Mouse (Mus musculus) cerebellum, adult 9-11 months (tissue): ENCODE results near the gene Clmn.

ENCODE experiments used
- DNase-seq: peaks from one replicate; pipeline ENCODE4 v3.0.0; 2022

Gene Clmn

DNA sequence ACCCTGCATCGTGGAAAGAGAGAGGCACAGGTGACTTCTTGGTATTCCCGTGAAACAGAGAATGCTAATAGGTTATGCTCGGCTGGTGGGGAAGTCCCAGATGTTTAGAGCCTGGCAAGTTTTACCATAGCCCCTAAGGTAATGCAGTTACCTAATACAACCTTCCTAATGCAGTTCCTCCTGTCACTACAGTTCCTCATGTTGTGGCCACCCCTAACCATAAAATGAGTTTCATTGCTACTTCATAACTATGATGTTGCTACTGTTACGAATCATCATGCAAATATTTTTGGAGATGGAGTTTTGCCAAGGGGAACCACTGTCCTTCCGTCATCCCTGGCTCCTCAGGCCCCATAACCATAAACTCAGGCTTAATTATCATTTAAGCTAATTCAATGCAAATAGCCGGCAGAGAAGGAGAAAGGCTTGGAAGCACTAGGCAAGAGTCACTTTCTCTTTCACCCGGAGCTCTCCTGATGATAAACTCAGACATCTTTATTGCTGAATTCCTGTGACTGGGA is 53.9 kb downstream of the Clmn start:
- DNase-seq = no peak

DNA sequence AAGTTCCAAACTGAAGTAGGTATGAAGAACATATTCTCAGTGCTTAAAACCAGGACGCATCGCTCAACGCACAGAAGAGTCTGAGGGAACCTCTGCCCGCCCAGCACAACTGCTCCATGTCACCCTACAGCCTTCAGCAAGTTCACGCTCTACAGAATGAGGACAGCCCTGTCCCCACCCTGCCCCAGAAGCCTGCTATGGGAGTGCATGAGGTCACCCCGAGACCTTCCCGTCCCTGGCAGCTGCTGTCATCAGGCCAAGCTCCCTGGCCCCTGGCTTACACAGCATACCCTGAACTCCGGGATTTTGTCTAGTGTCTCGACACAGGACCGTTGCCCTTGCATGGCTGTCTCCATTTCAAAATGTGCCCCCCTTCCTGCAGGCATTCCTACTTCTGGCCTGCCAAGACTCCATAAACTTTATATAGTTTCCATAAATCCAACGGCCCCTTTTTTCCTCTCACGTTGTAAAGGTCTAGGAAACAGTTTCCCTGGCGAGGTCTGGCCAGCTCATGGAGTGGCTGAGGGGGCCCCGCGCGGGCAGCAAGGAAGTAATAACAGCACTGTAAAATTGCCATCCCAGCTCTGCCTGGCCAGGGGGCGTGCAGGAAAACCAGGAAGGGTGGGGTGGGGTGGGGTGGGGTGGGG is 56.3 kb downstream of the Clmn start:
- DNase-seq = no peak

DNA sequence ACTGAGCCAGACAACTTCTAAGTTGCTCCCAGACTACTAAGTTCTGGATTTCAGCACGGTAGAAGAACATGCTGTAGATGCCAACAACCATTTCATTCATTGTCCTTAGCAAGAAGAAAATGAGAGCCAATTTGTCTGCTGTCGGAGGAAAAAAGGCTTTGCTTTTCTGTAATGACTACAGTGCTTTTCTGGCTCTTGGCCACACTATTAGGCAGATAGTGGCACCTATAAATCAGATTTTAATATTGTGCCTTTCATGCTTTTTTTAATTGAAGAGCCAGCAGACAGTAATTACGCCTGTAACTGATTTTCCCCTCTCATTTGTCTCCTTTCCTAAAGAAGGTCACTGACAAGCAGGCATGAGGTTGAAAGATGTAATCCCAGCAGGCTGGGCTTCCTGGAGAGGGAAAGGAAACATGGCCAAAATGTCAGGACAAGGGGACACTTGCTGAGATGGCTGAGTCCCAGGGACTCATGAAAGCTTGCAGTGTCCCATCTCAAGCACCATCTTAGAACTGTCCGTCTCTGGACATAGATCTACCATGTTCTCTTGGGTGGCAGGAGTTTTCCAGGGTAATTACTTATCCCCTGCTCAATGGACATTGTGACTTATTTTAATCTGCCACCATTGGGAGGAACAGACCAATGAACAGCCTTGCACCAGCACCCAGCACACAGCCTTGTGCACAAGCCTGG is 58.0 kb downstream of the Clmn start:
- no peak for DNase-seq

DNA sequence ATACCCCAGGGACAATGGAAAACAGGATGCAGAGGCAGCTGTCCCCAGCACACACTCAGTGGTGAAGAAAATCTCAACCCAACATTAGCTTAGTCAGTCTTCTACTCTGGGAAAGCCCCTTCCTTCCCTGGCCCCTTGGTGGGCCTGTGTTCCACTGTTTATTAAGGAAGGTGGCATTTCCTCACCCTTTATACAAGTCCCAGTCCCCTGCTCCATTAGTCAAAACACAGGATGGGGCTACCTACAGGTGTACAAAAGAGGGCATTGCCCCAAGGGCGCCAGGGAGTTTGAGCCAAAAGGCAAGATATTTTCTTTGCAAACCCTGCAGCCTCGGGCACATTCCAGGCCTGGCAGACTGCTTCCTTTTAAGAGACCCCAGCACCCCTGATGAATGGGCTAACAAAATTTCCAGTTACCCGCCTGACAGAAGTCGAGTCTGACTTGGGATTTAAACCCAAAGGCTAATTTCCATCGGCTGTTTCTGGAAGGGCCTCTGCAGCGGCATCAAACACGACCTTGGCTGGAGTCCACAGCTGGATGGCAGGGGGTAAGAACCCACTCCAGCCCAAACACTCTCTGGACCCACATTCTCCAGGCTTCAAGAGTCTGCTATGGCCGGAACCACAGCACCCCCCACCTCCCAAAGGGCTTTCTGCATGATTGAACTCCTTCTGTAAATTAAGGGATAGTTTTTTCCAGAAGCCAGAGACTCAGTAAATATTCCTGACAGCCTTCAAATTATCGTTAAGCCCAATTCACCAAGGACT is 63.2 kb downstream of the Clmn start:
- DNase-seq = no peak

DNA sequence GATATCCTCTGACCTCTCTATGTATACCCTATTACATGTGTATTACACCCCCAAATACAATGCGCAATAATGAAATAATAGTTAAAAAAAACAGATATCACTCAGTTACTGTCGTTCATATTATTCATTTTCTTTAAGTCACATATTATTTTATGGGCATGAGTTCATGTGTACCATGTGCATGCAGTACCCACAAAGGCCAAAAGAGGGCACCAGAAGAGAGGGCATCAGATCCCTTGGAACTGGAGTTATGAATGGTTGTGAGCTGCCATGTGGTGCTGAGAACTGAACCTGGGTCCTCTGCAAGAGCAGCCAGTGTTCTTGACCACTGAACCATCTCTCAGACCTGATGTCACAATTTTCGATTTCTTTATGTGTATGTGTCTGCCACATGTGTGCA is 65.5 kb downstream of the Clmn start:
- no peak for DNase-seq

DNA sequence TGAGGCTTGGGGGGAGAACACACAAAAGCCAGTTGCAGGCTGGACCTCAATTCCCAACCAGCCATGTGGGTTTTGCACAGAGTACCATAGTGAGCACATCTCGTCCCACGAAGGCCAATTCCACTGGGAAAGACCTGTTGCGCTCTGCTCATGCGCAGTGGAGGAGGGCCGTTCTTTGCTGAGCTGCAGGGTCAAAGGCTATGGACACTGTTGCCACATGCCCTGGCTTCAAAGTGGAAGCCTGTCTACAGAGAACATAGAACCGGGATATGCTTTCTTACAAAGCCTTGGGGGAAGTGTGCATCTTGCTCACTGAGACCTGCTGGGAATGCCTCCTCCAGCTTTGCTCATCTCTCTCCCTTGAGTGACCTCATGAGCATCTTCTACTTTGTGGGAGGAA is 67.0 kb downstream of the Clmn start:
- DNase-seq = no peak

DNA sequence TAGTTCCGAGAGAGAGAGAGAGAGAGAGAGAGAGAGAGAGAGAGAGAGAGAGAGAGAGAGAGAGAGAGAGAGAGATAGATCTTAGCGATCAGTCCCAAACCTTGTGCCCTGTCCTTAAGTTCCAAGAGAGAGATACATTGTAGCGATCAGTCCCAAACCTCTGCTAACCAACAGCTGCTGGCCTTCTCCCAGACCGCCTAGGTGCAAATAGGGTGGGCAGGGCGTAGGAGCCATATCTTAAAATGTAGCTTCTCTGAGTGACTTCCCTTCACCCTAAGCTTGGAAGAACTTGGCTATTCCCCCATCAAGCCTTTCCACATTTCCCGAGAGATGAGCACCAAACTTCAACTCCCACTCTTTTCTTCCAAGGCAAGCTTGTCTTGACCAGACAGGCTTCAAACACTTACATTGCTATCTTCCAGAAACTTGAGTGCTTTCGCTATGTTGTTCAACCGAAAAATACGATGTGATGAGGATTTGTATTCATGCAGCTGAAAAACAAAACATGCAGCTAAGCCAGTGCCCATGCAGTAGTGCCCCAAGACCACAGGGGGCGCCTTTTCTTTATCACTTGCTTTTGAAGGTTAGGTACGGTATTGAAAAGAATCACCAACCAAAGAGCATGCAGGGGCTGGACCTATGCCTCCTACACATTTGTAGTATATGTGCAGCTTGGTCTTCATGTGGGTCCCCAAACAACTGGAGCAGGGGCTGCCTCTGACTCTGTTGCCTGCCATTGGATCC is 68.1 kb downstream of the Clmn start:
- DNase-seq = no peak

DNA sequence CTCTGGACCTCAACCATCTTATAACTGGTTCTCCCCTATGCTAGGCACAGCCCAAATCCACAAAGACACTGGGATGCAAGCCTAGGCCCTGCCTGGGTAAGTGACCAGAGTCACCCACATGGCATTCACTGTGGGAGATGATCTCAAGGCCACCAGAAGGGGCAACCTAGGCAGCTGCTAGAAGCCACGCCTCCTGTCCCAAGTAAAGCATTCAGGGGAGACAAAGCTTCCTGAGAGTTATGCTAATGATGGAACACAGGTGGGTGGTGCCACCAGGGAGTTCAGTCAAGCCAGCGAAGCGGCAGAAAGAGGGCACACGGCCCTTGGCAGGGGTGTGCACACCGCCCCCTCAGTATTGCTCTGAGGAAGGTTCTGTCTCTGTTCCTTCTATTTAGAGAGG is 69.9 kb downstream of the Clmn start:
- no peak for DNase-seq

DNA sequence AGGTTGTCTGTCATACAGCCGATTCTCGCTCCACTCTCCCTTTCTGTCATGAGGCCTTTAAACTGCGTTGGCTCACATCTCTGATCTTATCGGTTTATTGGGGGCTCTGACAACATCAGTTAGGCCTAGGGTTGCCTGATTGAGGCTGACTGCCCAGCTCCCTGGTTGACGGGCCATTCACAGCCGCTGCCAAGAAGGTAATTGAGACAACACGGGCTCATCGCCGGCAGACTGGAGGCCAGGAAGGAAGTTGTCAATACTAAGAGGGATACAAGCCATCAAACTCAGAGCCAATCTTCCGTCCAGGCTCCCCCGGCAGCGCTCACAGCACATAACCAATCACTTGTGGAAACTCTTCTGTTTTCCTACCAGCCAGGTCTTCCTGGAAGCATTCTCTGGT is 71.4 kb downstream of the Clmn start:
- no peak for DNase-seq

DNA sequence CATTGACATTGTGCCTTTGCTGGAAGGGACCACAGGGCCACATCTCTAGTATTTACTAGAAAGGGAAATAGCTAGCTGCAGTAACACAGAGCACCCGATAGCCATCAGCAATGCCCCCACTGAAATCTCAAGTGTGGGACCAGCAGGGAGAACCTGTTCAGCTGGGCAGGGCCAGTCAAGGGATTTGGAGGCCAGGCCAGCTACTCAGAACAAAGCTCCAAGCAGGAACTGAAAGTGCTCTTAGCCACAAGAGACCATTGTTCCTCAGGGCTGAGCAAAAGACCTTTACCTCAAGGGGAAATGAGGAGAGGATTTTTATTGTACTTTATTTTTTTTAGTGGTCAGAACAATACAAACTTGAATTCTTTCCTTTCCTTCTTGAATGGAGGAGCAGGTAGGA is 87.3 kb downstream of the Clmn start:
- DNase-seq = no peak

DNA sequence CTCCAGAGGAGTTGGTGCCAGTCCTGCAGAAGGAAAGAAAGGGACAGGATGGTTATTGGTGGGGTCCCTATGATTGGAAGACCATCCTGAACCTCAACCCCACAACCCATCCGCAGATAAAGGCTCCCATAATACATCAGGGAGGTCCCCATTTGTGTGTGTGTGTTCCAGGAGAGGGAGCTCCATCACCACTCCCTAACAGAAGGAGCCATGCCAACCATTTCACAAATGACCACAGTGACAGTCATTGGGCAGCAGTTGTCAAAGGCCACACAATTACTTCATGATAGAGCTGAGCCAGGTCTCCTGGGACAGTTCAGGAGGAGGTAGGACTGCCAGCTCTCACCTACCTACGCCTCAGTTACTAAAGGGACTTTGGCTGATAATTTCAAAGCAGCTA is 92.9 kb downstream of the Clmn start:
- no peak for DNase-seq

DNA sequence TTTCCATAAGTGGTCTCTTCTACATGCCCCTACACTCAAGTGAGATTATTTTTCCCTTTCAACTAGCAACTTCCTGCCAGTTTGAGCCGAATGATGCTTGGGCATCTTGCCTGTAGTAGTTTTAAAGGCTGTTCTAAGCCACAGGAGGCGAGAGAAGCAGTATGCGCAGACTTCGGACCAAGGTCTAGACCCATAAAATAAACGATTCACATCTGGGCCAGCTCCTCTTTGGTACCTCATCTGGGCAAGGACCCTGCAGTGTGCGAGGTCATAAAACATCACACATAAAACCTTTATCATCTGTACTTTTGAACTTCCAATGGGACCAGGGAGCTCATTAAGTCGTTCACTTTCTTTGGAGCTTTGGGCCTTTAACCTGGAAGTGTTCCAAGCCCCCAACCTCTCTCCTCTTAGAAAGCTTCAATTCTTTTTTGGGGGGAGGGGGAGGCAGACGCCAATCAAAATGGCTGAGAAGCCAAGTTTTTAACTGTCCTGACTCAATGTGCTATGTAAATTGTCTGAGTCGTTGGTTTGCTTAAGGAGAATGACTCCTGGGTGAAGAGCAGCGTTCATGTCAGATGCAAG is 95.6 kb downstream of the Clmn start:
- DNase-seq = no peak

DNA sequence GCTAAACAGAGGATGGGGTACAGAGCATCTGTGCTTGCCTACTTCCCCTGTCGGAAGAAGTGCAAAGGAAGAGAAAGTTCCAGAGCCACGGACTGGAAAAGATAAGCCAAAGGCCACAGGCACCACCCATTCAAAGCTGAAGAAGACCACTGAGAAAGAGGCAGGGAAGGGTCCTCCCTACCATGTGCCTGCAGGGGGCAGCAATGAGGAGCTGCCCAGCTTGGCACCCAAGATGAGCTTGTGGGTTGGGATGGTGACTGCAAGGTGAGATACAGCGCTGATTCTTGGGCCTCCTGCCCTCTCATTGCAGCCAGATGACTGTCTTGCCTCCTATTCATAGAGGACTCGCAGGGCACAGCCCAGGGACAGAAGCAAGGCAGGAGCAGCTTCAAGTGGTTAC is 97.7 kb downstream of the Clmn start:
- DNase-seq = no peak

DNA sequence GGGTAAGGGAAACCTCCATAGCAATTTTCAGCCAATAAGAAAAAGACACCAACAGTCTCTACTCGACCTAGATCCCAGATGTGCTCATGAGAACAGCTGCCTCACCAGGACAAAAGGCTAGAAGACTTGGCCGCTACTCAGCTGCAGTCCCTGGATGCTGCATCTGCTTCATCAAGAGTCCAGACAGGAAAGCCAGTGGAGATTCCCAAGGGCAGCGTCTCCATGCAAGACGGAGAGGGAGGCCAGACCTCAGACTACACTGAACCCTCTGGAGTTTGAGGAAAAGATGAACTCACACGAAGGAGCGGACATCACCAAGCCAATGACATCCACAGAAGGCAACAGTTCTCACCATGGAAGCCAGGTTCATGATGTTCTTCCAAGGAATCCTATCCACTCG is 99.1 kb downstream of the Clmn start:
- no peak for DNase-seq

DNA sequence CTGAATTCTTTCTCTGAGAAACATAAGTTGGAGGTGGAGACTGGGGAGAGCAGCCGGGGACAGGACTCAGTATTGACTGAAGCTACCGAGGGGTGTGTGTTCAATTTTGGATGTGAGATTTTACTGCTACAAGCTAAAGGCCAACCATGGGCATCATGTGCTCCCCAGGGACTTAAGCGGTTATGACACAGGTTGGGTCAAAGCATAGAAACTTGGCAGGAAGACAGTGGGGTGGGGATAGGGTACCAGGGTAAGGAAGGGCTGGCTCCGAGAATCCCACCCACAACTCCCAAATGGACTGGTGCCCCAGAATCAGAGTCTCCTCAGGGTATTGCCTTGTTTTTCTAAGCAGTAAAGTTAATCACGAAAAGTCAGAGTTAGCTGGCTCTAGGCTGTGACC is 99.8 kb downstream of the Clmn start:
- DNase-seq = no peak

DNA sequence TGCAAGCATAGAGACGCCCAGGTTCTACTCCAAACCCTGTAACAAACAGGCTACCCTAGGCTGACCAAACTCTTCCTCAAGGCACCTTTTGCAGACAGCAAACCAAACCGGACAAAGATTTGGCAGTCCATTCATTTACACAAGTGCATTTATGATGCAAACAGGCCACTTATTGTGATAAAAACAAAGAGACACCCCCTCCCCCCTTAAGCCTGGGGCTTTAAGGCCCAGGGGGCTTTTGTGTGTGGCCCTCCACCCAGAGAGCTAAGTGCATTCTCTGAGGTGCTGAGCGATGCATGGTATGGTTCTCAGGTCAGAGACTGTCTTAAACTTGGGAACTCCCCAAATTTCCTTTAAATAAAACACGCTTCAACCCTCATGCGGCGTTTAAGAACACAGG is 101.0 kb downstream of the Clmn start:
- no peak for DNase-seq

DNA sequence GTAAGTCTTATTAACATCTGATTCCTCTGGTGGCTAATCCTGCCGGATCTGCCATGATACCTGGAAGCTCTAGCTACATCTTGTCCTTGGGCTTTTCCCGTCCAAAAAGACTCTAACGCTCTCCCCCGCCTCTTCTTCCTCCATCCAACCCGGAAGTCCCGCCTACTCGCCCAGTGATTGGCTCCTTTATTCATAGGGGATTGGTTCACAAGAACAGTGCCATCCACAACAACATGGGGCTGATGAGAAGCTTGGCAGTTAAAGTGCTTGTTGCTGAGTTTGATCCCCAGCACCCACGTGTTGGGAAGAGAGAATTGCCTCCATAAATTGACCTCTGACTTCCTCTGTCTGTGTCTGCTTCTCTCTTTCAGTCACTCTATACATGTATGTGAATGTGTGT is 103.5 kb downstream of the Clmn start:
- no peak for DNase-seq

DNA sequence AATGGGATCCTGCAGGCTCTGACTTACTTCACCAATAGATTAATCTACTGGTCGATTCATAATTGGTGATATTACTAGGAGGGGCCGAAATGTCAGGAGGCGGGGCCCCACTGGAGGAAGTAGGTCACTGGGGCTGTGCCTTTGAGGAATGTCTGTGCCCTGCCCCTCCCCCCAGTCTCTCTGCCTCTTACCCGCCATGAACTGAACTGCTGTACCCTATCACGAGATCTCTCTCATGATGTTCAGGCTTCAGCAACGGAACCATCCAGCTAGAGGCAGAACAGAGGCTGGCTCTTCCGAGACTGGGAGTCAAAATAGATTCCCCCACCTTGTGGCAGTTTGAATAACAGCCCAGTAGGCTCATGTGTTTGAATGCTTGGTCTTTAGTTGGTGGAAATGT is 106.8 kb downstream of the Clmn start:
- DNase-seq = no peak

DNA sequence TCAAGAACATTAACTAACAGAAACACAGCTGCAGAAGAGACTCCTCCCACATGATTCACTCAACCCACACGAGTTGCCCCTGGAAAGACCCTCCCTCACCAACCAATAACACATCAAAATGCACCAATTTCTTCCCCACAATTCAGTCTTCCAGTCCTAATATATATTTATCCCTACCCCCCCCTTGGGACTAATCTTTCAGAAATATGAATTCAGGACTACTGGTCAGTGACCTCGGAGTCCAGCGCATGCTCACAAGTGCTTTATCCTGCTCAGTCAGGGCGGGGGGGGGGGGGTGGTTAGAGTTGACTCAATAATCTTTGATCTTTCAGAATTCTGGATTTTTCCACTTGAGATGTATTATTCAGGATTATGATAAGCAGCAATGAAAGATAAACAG is 111.2 kb downstream of the Clmn start:
- no peak for DNase-seq

DNA sequence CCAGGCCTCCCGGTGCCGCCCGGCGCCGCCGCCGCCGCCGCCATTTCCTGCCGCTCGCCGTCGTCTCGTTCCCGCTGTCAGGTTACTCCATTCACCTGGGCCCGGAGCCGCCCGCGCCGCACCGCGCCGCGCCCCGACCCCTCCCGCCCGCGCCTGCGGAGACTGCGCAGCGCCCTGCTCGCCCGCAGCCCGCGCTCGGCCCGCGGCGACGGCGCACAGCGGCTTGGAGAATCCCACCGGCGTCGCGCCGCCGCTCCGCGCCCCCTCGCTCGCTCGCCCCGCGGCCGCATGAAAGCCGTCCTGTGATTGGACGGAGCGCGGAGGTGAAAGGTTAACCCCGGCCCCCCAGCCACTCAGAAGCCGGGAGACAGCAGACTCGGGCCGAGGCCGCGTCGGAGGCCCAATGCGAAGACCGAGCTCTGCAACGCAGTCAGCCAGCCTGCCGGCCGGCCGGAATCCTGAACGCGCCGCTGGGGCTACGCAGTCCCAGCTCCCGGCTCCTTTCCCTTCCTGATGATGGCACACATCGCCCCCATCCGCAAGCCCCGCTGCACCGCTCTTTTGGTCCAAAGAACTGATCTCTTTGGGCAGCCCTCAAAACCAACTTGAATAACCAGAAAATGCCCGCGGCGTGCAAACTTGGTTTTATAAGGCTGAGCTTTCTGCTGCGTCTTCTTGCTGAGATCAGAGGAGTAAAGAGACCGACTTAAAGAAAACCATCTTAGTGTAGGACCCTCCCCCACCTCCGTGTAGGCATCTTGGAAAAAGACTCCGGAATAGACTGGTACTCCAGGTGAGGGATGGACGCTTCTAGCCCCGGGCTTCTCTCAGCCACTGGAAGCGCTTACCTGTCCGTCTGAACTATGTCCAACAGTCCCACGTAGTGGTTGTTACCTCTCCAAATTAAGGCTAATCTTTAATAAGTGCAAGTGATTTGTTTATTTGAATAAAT is 112.8 kb downstream of the Clmn start, which contains the start of gene Dicer1:
TSS of gene Dicer1 (minus strand) at position 139 of the 952 bp plus-strand sequence.
- peak; percentile 96 for DNase-seq

DNA sequence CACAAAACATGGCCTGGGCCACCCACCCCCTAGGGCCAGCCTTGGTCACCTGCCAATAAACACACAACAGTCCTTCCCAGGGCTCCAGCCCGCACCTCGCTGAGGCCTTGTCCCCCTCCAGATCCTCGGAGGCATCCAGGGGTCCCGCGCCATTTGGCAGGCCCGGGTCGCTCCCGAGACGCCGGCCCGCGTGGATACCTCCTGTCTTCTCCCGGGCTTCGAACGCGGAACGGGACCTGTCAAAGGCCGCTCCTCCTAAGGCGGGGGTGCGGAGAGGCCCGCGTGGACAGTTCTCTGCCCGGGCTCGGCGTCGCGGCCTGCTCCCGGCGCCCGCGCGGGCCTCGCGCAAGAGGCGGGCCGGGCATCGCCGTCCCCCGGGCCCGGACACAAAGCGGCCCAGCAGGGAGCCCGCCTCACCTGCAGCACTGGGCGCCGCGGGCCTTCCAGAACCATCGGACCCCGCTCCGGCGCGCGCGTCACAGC is 113.5 kb downstream of the Clmn start:
- peak; percentile 75 for DNase-seq
